Mouse (Mus musculus) thymus, adult 18-20 months (tissue): ENCODE data around the gene Tesk2.
A peak's percentile ranks its signal among the peaks of the same experiment; 100 is the strongest.
"Not testable (repeated sequence)": the region's sequence is repeated elsewhere in the genome, so short reads cannot be mapped to it uniquely, and the experiment has no call there.

Experiments
- DNase-seq, 2 experiments: peaks; one replicate each; pipeline ENCODE4 v3.0.0; 2022; ENCODE audit warnings: mixed read lengths in 2 of 2

Tesk2 gene

GRCm38 (mm10) chr4:116720343-116721097, at the start of gene Tesk2:
TSS of gene Tesk2 (plus strand) at chr4:116720948.
- peak; percentile 86 to 94 for DNase-seq

- DNase-seq: peak in 1 of 2 experiments; percentile 3
Measured at GRCm38 (mm10) chr4:116672785-116673184, 48.0 kb upstream of the Tesk2 start.

- not testable (repeated sequence) for DNase-seq
Measured at GRCm38 (mm10) chr4:116674761-116675160, 46.0 kb upstream of the Tesk2 start.

- DNase-seq: no peak
Measured at GRCm38 (mm10) chr4:116676027-116676426, 44.7 kb upstream of the Tesk2 start.

- DNase-seq: no peak
Measured at GRCm38 (mm10) chr4:116677808-116678207, 42.9 kb upstream of the Tesk2 start.

GRCm38 (mm10) chr4:116679141-116679540, 41.6 kb upstream of the Tesk2 start:
- no peak for DNase-seq

- not testable (repeated sequence) for DNase-seq
Measured at GRCm38 (mm10) chr4:116680521-116680920, 40.2 kb upstream of the Tesk2 start.

- DNase-seq: no peak
Measured at GRCm38 (mm10) chr4:116683957-116684356, 36.8 kb upstream of the Tesk2 start.

- no peak for DNase-seq
Measured at GRCm38 (mm10) chr4:116684665-116685064, 36.1 kb upstream of the Tesk2 start.

- DNase-seq: peak; percentile 86 to 93
Measured at GRCm38 (mm10) chr4:116685402-116686061, 35.2 kb upstream of the Tesk2 start, which contains the start of gene Prdx1. TSS of gene Prdx1 (plus strand) at chr4:116685544.

- DNase-seq: no peak
Measured at GRCm38 (mm10) chr4:116687041-116687440, 33.7 kb upstream of the Tesk2 start.

GRCm38 (mm10) chr4:116689309-116689876, 31.4 kb upstream of the Tesk2 start:
- DNase-seq: no peak

GRCm38 (mm10) chr4:116692146-116692545, 28.6 kb upstream of the Tesk2 start:
- DNase-seq: no peak

- no peak for DNase-seq
Measured at GRCm38 (mm10) chr4:116693785-116694184, 27.0 kb upstream of the Tesk2 start.

GRCm38 (mm10) chr4:116698693-116699342, 21.9 kb upstream of the Tesk2 start:
- no peak for DNase-seq

- no peak for DNase-seq
Measured at GRCm38 (mm10) chr4:116700964-116701363, 19.8 kb upstream of the Tesk2 start.

- peak; percentile 36 to 38 for DNase-seq
Measured at GRCm38 (mm10) chr4:116703804-116704203, 16.9 kb upstream of the Tesk2 start.

GRCm38 (mm10) chr4:116707666-116708065, 13.1 kb upstream of the Tesk2 start:
- no peak for DNase-seq

GRCm38 (mm10) chr4:116708201-116708764, 12.5 kb upstream of the Tesk2 start, which contains the start of the genes Mmachc and Ccdc163:
TSS of gene Mmachc (minus strand) at chr4:116708406.
TSS of gene Ccdc163 (plus strand) at chr4:116708509.
- peak; percentile 82 to 93 for DNase-seq

GRCm38 (mm10) chr4:116708791-116709390, 11.9 kb upstream of the Tesk2 start:
- peak in 1 of 2 experiments; percentile 13 for DNase-seq

GRCm38 (mm10) chr4:116710154-116710553, 10.6 kb upstream of the Tesk2 start:
- DNase-seq: no peak

- DNase-seq: no peak
Measured at GRCm38 (mm10) chr4:116712536-116712935, 8.2 kb upstream of the Tesk2 start.
